ENCODE assay signal across 9 mouse cellular contexts in genomic region chr2:84758542-84759127, GRCm38 (mm10). TPM values are rescaled to one million over a fixed set of nuclear protein-coding genes. Genes with fewer than 3 reads are reported as not detected.
DNase-seq lines count a peak whose midpoint lies in the region; ATAC-seq and TF ChIP-seq lines count a peak whose summit lies in the region.
"Had no signal": no experiment of that assay in that cellular context is flagged by ENCODE, and none has a peak within 500 bp of the region (broad histone marks: within the 10 kb centered on the region; RNA-seq: fewer than 3 reads in every experiment).

No protein-coding gene starts in this region.

- H3K27me3 ChIP-seq in ES-Bruce4 (ENCODE audit: control insufficient read depth, insufficient read depth, low read length, poor library complexity, severe bottlenecking): no peaks in the 10 kb centered on the region
- no peaks in the 10 kb centered on the region for H3K27me3 ChIP-seq in midbrain, embryonic 13.5 days
- H3K27me3 ChIP-seq: heart, embryonic 13.5 days had no signal

- H3K9ac ChIP-seq in ES-Bruce4 (ENCODE audit: low read depth, poor library complexity, severe bottlenecking): no peak overlapping the region
- H3K9ac ChIP-seq in midbrain, embryonic 13.5 days (replicated peaks): no peak overlapping the region
- H3K9ac ChIP-seq: heart, embryonic 13.5 days had no signal

- intact Hi-C loops in heart, postnatal 10 days (cut with DNase I): loop anchor here (5.0 kb wide), 1 partner anchor 39 kb away; the partner anchor contains the start of gene Ube2l6

- DNase-seq in frontal cortex, postnatal 25 days (ENCODE audit: low spot score in 2 of 2): no peak
- DNase-seq in cerebellum, postnatal 10 days: peak; percentile 72 to 86
- peak; percentile 60 to 81 for DNase-seq in heart, postnatal 10 days
- peak; percentile 25 to 49 for DNase-seq in kidney, postnatal 4 days
- DNase-seq in gastrocnemius, postnatal 25 days: no peak

- H3K4me2 ChIP-seq in midbrain, embryonic 13.5 days (replicated peaks): no peak overlapping the region
- H3K4me2 ChIP-seq: heart, embryonic 13.5 days had no signal

- no peak for TF ChIP-seq POLR2A in ES-Bruce4 (IDR thresholded peaks at IDR 0.05; ENCODE audit: insufficient read depth, low read length)

- peaks cover 3% of the 10 kb centered on the region for H3K4me1 ChIP-seq in ES-Bruce4 (ENCODE audit: control insufficient read depth, insufficient read depth, low read length)
- no peaks in the 10 kb centered on the region for H3K4me1 ChIP-seq in midbrain, embryonic 13.5 days (replicated peaks)
- H3K4me1 ChIP-seq: heart, embryonic 13.5 days had no signal

- H3K9me3 ChIP-seq in ES-Bruce4 (replicated peaks; ENCODE audit: control insufficient read depth, insufficient read depth, low read length, poor library complexity, severe bottlenecking): no peaks in the 10 kb centered on the region
- H3K9me3 ChIP-seq in midbrain, embryonic 13.5 days: no peaks in the 10 kb centered on the region
- H3K9me3 ChIP-seq: heart, embryonic 13.5 days had no signal

- WGBS in midbrain, embryonic 13.5 days: 1% methylated on average over 2 of the region's 2 CpGs

- TF ChIP-seq CTCF in ES-Bruce4 (IDR thresholded peaks at IDR 0.05; ENCODE audit: low read depth, low read length): peak; percentile 21

- TF ChIP-seq EP300 in ES-Bruce4 (IDR thresholded peaks at IDR 0.05; ENCODE audit: insufficient read depth, low read depth, low read length): no peak

- H3K36me3 ChIP-seq in ES-Bruce4 (ENCODE audit: control insufficient read depth, insufficient read depth, low read length, poor library complexity, severe bottlenecking): no peaks in the 10 kb centered on the region
- no peaks in the 10 kb centered on the region for H3K36me3 ChIP-seq in midbrain, embryonic 13.5 days
- H3K36me3 ChIP-seq: heart, embryonic 13.5 days had no signal

- H3K27ac ChIP-seq in ES-Bruce4 (ENCODE audit: insufficient read depth, low read length): no peak overlapping the region
- H3K27ac ChIP-seq in midbrain, embryonic 13.5 days: no peak overlapping the region
- H3K27ac ChIP-seq: heart, embryonic 13.5 days had no signal

- no peak overlapping the region for H3K4me3 ChIP-seq in ES-Bruce4 (ENCODE audit: low read depth, low read length)
- H3K4me3 ChIP-seq in midbrain, embryonic 13.5 days (replicated peaks): no peak overlapping the region
- H3K4me3 ChIP-seq: heart, embryonic 13.5 days had no signal

- ATAC-seq in frontal cortex, adult (ENCODE audit: low TSS enrichment): peak; percentile 92
- ATAC-seq in midbrain, embryonic 13.5 days: peak; percentile 67; the same call in 1 of the 2 replicates

RNA-seq across cellular contexts. Expression of gene Gm19426, which starts 15.2 kb away (rescaled TPM):
- polyA plus RNA-seq in ES-Bruce4 (2011; ENCODE audit: insufficient read depth, insufficient read length, low read depth, missing spikeins): 9.9 and 10.3 TPM in 2 replicates
- 1 to 10 TPM; 3.1 to 3.9 TPM for total RNA-seq in heart, postnatal 10 days (2021)
- polyA plus RNA-seq in midbrain, embryonic 13.5 days (2015; fragmentation: Nextera tagmentation; extraction: Ambion mirVana): 7.9 and 8.1 TPM in 2 replicates
- total RNA-seq in gastrocnemius, postnatal 25 days (2021): under 1 TPM; 0.54 to 0.95 TPM

RNA-seq across cellular contexts. Expression of gene Serping1, which starts 16.6 kb away (rescaled TPM):
- polyA plus RNA-seq in ES-Bruce4 (2011; ENCODE audit: insufficient read depth, insufficient read length, low read depth, missing spikeins): 17.2 and 19.2 TPM in 2 replicates
- 10 to 100 TPM; 59.2 to 60.4 TPM for total RNA-seq in heart, postnatal 10 days (2021)
- 32.6 and 33.1 TPM in 2 replicates for polyA plus RNA-seq in midbrain, embryonic 13.5 days (2015; fragmentation: Nextera tagmentation; extraction: Ambion mirVana)
- total RNA-seq in gastrocnemius, postnatal 25 days (2021): 10 to 100 TPM; 46.7 to 59.3 TPM

RNA-seq across cellular contexts. Expression of gene Ypel4, which starts 24.8 kb away (rescaled TPM):
- 0.56 and 0.73 TPM in 2 replicates for polyA plus RNA-seq in ES-Bruce4 (2011; ENCODE audit: insufficient read depth, insufficient read length, low read depth, missing spikeins)
- 1 to 10 TPM in 1 of 2 experiments, under 1 TPM in 1; 0.89 to 1.0 TPM for total RNA-seq in heart, postnatal 10 days (2021)
- polyA plus RNA-seq in midbrain, embryonic 13.5 days (2015; fragmentation: Nextera tagmentation; extraction: Ambion mirVana): 30.7 and 32.0 TPM in 2 replicates
- under 1 TPM; 0.49 to 0.51 TPM for total RNA-seq in gastrocnemius, postnatal 25 days (2021)

RNA-seq across cellular contexts. Expression of gene Clp1, which starts 31.5 kb away (rescaled TPM):
- 32.9 and 34.9 TPM in 2 replicates for polyA plus RNA-seq in ES-Bruce4 (2011; ENCODE audit: insufficient read depth, insufficient read length, low read depth, missing spikeins)
- total RNA-seq in heart, postnatal 10 days (2021): 1 to 10 TPM; 7.0 to 8.1 TPM
- polyA plus RNA-seq in midbrain, embryonic 13.5 days (2015; fragmentation: Nextera tagmentation; extraction: Ambion mirVana): 32.8 and 34.5 TPM in 2 replicates
- total RNA-seq in gastrocnemius, postnatal 25 days (2021): 1 to 10 TPM; 3.2 to 3.5 TPM

RNA-seq across cellular contexts. Expression of gene Ube2l6, which starts 40.0 kb away (rescaled TPM):
- 12.6 and 14.3 TPM in 2 replicates for polyA plus RNA-seq in ES-Bruce4 (2011; ENCODE audit: insufficient read depth, insufficient read length, low read depth, missing spikeins)
- 10 to 100 TPM; 22.3 to 36.8 TPM for total RNA-seq in heart, postnatal 10 days (2021)
- polyA plus RNA-seq in midbrain, embryonic 13.5 days (2015; fragmentation: Nextera tagmentation; extraction: Ambion mirVana): 15.6 and 16.6 TPM in 2 replicates
- total RNA-seq in gastrocnemius, postnatal 25 days (2021): 1 to 10 TPM; 4.2 to 8.1 TPM

Comparison
In these comparisons a context has a peak if more than half of its experiments do, and no peak if none do; other contexts are left out.
1. DNase-seq: peak in cerebellum, postnatal 10 days (2 of 2), heart, postnatal 10 days (2 of 2) and kidney, postnatal 4 days (2 of 2); none in frontal cortex, postnatal 25 days (0 of 2) and gastrocnemius, postnatal 25 days (single experiment).